Mouse (Mus musculus) small intestine, adult 10 weeks (tissue): ENCODE data around the gene Slc24a2. TPM values are rescaled to one million over a fixed set of nuclear protein-coding genes. Genes with fewer than 3 reads are reported as not detected.

Experiments
- polyA plus RNA-seq: library from polyadenylated mRNA; stranded (reverse); fragments of 350-450 nt; fragmentation: Illumina TruSeq; extraction: RNeasy Lipid Tissue Mini Kit (QIAGEN cat#74804); gene quantifications from one replicate; pipeline ENCODE4 v1.2.3, GENCODE M21; 2014; ENCODE audit warnings: low replicate concordance

Slc24a2 gene
- polyA plus RNA-seq, result 0.33 TPM

DNA sequence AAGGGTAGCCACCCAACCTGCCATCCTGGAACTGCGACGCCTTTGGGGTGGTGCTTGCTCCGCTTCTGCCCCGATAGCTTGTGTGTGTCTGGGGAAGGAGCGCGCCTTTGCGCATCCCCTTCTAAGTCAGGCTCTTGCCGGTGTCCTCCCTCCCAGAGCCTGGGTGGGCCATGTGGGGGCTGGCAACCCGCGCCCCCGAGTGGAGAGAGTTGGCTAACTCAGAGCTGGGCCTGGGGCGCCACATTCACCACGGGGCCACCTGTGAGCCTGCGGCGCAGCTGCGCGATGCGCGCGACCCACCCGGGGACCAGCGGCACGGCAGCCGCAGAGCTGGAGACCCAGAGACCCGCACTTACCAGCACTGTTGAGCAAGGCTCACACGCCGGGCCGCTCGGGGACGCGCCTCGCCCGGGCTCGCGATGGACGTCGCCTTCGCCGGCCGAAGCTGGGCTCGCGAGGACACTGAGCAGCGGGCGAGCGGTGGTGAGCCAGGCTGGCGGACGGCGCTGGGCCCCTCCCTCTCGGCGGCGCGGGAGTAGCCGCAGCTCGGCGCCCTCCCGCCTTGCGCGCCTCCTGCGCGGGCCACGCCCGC, at the start of gene Slc24a2:
Gene Slc24a2 (minus strand): TSS at position 518 of the 592 bp plus-strand sequence.

